Mouse (Mus musculus) brain, embryonic 14.5 days (tissue): Measurements from ENCODE around the gene Tesc. TPM values are rescaled to one million over a fixed set of nuclear protein-coding genes. Genes with fewer than 3 reads are reported as not detected.

Source experiments
- DNase-seq: peaks from one replicate; pipeline ENCODE4 v3.0.0-alpha.2; 2011; ENCODE audit warnings: low read depth
- CTCF ChIP-seq: fragments of 200-500 bp; IDR thresholded peaks from 2 replicates; pipeline ENCODE4 v1.5.1; 2012; ENCODE audit warnings: inconsistent platforms, mild to moderate bottlenecking, moderate library complexity, borderline replicate concordance; ENCODE audit not compliant: insufficient read depth, insufficient read length; ENCODE audit errors: extremely low read depth
- POLR2A ChIP-seq: fragments of 200-500 bp; IDR thresholded peaks from 2 replicates; pipeline ENCODE4 v1.6.1; 2012; ENCODE audit warnings: mild to moderate bottlenecking, inconsistent platforms, borderline replicate concordance; ENCODE audit not compliant: poor library complexity, insufficient read depth, insufficient read length, severe bottlenecking; ENCODE audit errors: extremely low read depth
- polyA plus RNA-seq: library from polyadenylated mRNA; depleted of rRNA; stranded (reverse); fragments of >200 nt; gene quantifications from 2 replicates; pipeline ENCODE4 v1.2.3, GENCODE M21; 2012

Gene Tesc
- polyA plus RNA-seq, 1 experiment: 3.0 TPM

DNA sequence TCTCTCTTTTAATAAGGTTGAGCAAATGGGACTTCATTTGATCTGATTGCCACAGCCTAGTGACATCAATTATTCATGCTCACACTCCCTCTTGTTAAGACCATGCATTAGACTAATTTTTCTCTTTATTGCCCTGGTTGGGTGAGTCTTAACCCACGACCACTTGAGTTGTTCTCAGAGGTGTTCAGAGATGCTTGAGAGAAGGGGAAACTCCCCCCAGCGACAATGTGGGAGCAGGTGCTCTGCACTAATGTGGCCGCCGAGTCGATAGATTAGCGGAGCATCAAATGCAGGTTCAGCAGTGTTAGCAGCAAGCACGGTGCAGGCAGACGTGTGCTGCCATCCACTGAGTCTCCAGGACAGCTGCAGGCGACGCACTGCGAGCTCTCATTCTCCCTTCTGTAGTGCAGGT, 52.3 kb downstream of the Tesc start:
- DNase-seq: peak; percentile 86
- no peak for TF ChIP-seq POLR2A
- TF ChIP-seq CTCF: no peak

DNA sequence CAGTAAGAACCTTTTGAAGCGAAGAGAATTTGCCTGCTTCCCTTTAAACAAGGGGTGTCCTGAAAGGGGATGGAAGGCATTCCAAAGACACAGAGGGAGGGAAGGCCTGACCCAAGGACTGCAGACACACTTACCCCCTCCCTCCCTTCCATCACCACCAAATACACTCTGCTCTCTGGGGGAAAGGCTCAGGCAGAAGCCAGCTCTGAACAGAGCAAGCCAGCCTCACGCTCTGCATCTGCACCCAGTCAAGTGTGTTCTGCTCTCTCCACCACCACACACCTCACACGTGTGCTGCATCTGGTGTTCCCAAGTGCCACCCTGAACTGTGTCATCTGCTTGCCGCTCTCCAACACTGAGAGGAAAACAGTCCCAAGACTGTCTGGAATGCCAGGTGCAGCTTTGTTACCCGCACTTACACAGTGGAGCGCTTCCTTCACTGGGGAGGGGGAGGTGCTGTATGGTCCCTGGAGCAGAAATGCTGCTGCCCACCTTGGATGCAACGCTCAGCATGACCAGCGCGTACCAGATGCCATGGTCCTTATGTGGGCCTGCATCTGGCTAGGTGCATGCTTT, 53.9 kb downstream of the Tesc start:
- TF ChIP-seq POLR2A (no peak), CTCF (no peak)
- no peak for DNase-seq

DNA sequence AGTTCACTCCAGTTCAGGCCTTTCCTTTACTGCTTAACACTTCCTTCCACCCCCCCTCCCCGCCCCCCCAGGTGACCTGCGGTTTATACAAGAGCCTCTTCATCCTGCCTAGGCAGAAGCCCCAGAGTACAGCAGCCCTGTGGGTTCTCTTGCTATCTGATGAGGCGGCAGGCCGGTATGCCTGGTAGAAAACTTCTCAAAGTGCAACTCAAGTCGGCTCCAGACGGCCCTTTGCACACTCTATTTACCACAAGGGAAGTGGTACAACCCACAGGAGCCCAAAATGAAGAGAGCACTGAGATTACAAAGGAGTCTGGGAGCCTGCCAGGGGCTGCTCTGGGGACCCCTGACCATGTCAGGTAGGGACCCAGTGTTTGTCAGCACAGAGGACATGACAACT, 54.5 kb downstream of the Tesc start:
- TF ChIP-seq CTCF (no peak), POLR2A (no peak)
- DNase-seq: no peak

DNA sequence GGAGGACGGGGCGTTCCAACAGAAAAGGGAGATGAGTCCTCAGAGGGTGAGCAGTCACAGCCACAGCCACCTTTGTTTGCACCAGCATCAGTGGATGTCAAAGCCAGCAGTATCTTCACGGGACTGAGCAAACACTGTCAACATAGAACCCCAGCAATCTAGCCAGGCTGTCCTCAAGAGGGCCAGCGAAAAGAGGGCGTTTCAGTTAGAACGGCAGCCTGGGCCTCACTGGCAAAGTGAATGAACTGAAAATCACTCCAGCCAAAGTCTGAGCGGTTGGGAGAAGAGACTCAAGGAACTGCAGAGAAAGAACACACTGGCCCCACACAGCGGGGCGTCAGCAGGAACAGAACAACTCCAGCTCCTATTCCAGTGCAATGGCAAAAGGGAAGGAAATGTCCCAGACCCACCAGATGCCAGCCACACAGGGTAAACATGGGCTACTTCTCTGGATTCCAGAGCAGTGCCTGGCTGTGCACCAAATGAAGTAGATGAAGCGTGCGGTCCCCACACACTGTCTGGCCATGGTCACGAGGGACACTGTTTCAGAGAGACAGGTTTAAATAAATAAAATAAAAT, 55.6 kb downstream of the Tesc start:
- peak; percentile 75 for DNase-seq
- TF ChIP-seq CTCF (no peak), POLR2A (no peak)

DNA sequence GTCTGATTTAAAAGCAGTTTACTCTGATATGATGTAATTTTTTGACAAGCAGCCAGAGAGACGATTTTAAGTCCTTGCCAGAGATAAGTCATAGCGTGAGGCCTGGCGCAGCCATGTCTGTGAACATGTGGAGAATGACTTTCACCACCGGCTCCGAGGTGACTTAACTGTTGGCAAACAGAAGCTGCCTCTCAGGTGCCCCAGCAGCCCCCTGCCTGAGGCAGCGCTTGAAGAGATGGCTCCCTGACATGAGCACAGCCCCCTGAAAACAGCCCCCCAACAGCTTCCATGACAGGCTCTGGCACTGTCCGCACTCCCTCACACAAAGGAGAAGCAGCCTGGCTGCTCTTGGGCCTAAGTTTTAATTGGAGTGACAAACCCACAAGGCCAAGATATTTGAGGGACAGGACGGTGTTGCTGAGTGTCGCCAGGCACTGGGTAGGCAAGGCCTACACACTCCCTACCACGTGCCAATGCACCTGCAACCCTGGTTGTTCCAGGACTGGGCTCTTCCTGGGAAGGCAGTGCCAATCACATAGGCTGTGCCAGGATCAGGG, 56.7 kb downstream of the Tesc start:
- DNase-seq: peak; percentile 84
- TF ChIP-seq CTCF: no peak
- TF ChIP-seq POLR2A: no peak

DNA sequence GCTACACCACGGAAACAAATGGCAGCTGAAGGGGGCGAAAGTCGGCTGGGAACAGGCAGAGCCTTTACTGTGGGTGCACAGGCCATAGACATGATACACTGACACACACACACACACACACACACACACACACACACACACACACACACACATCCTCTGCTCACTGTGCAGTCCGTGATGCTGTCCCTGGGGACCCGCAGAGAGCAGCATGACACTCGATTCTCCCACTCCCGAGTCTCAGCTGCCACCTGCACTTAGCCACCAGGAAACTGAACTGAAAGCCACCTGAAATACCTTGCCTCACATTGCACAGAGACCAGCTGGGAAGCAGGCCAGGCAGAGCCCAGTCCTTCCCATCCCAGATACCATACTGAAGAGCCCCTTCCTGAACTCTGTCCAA, 57.8 kb downstream of the Tesc start:
- no peak for DNase-seq

DNA sequence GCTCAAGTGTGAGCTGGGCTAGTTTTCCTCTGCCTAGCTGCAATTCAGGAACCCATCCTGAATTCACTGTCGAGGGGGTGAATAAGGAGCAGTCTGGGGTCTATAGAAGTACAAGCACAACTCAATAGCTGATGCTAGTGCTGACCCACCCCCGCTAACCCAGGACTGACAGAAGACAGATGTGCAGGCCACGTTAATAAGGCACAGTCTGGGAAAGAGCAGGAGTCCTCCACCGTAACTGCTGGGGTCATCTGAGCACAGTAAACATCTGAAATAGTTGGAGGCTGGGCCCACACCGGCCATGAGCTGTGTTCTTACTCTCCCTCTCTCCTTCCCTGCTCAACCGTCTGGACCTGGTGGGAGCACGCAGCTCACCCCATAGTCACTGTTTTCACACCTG, 59.4 kb downstream of the Tesc start:
- DNase-seq: no peak
- TF ChIP-seq POLR2A: no peak
- no peak for TF ChIP-seq CTCF

More for the DNA sequence above, 57.8 kb downstream of the Tesc start:
- no peak for TF ChIP-seq POLR2A
- TF ChIP-seq CTCF: no peak

DNA sequence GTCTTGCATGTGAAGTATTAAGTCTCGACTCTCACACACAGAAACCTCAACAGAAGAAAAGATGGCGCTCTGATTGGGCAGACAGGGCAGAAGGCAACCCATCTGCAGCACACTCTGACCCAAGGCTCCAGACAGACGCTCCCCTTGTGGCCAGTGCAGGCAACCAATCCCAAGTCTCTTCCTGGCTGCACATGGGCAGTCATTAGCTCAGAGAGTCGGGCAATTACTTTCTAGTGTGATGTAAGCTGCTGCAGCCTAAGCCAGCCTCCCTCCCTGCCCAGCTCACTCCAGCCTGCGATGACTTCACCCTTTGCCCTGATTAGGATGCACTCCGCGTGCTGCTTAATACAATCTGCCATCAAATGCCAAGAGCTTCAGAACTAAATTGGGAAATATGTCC, 61.6 kb downstream of the Tesc start:
- peak; percentile 36; the same call in 1 of the 2 replicates for TF ChIP-seq CTCF
- no peak for TF ChIP-seq POLR2A
- peak; percentile 95 for DNase-seq

DNA sequence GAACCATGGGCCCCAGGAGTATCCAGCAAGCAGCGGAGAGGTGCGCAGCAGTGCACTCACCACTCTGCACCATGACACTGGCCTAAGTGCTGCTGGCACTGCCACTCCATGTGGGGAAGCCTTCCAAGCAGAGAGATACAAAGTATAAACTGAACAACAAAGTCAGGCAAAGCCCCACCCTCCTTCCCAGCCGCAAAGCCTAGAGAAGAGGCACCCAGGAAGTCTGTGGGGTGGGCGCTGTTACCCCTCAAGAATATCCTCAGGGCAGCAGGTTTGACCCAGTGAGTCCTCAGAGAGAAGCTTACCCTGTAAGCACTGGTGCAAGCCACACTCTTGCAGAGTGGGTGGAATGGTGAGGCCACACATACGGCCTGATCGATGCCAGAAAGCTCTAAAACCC, 62.6 kb downstream of the Tesc start:
- no peak for TF ChIP-seq CTCF

DNA sequence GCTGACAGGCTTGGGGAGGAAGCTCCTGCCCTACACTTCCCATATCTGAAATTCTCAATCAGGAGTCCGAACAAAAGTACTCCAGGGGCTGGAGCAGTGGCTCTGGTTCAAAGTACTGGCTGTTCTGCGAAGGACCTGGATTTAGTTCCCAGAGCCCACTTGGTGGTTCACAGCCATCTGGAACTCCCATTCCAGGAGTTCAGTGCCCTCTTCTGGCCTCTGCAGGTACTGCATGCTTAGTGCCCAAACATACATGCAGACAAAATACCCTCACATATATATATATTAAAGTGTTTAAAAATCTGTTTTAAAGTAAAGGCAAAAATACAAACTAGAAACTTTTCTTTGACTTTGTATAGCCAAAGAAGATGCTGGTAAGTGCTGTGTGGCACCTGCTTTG, 63.3 kb downstream of the Tesc start:
- no peak for DNase-seq
- TF ChIP-seq CTCF (peak; percentile 52; the same call in 1 of the 2 replicates), POLR2A (no peak)

More for the DNA sequence above, 62.6 kb downstream of the Tesc start:
- no peak for DNase-seq

DNA sequence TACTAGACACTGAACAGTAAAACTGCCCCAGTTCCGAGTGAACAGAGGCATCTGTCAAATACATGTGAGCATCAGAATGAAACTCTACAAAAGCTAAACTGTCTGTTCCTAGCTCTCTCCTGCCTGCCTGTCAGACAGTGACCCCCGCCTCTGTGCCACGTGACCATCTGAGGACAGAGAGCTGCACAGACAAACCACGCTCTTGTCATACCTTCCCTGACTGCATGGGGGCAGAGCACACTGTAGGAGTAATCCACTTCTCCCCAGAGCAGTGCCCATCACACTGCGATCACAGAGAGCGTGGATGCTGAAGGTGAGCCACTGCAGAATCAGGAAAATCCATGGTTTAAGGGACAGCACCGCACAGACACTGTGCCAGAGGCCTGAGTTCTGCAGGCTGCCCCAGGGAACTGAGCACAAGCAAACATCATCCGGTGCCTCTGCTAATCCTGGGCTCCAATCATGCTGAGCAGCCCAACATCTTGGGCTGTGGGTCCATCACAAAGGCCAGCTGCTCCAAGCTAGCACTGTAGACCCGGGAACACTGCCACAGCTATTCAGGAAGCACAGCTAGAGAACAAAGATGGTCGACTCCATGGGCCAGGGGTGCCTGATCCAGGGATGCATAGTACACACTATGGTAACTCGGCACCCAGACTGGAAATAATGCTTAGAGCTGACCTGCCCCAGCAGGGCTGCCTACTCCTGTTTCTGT, 65.9 kb downstream of the Tesc start:
- TF ChIP-seq POLR2A: no peak
- no peak for DNase-seq

DNA sequence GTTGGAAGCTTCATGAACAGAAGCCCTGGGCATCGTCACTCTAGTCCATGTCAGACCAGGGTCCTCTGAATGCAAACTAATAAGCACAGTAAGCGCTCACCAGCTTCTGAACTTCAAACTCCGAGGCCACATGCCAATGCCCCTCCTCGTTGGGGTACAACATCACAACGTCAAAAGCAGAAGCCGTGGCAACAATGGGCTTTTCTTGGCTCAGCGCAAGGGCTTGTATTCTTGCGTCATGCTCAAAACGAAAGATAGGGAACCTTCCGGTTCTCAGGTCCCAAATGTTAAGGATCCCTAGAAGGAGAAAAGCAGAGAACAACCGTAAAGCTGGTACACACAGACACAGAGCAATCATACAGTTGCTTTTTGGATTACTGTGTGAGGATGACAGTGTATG, 67.9 kb downstream of the Tesc start:
- no peak for DNase-seq
- TF ChIP-seq POLR2A (no peak), CTCF (no peak)

DNA sequence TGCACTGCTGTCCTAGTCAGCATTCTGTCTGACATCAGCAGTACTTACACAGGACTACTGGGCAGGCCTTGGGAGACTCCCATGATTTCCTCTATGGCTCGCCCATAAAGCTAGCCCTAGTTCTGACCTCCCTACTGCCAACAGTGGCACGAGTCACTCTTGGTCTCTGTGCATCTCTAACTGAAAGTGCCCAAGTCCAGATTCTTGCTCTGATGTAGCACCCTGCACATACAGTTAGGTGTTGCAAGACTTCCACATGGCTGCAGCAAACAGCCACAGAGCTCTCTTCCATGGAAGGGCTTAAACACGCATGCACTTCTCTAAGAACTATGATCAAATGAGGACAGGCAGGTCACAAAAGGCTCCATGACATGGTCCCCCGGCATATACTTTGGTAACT, 68.3 kb downstream of the Tesc start:
- no peak for TF ChIP-seq CTCF
- no peak for TF ChIP-seq POLR2A

More for the DNA sequence above, 68.3 kb downstream of the Tesc start:
- no peak for DNase-seq
